Mouse (Mus musculus): ENCODE results near the gene Gm29666.

The Gm29666 gene

GRCm38 (mm10) chr15:84919938-84920337, at the start of gene Gm29666:
Gene Gm29666 (minus strand): TSS chr15:84920038.
- DNase-seq (ENCODE audit: inconsistent ontology term) = no peak

- DNase-seq (ENCODE audit: inconsistent ontology term) = no peak
Measured at GRCm38 (mm10) chr15:84968534-84968933, 48.7 kb upstream of the Gm29666 start.

GRCm38 (mm10) chr15:84965575-84966360, 45.9 kb upstream of the Gm29666 start:
- DNase-seq (ENCODE audit: inconsistent ontology term) = no peak

- no peak for DNase-seq (ENCODE audit: inconsistent ontology term)
Measured at GRCm38 (mm10) chr15:84964771-84965170, 44.9 kb upstream of the Gm29666 start.

GRCm38 (mm10) chr15:84962518-84962917, 42.7 kb upstream of the Gm29666 start:
- no peak for DNase-seq (ENCODE audit: inconsistent ontology term)

- DNase-seq (ENCODE audit: inconsistent ontology term) = no peak
Measured at GRCm38 (mm10) chr15:84960692-84961091, 40.9 kb upstream of the Gm29666 start.

GRCm38 (mm10) chr15:84959891-84960290, 40.1 kb upstream of the Gm29666 start:
- DNase-seq (ENCODE audit: inconsistent ontology term) = no peak

GRCm38 (mm10) chr15:84958331-84958730, 38.5 kb upstream of the Gm29666 start:
- DNase-seq (ENCODE audit: inconsistent ontology term) = no peak

GRCm38 (mm10) chr15:84957851-84958250, 38.0 kb upstream of the Gm29666 start:
- DNase-seq (ENCODE audit: inconsistent ontology term) = peak; percentile 70

GRCm38 (mm10) chr15:84953259-84953658, 33.4 kb upstream of the Gm29666 start:
- DNase-seq (ENCODE audit: inconsistent ontology term) = no peak

- DNase-seq (ENCODE audit: inconsistent ontology term) = peak; percentile 54
Measured at GRCm38 (mm10) chr15:84950053-84950452, 30.2 kb upstream of the Gm29666 start.

- DNase-seq (ENCODE audit: inconsistent ontology term) = no peak
Measured at GRCm38 (mm10) chr15:84948990-84949389, 29.2 kb upstream of the Gm29666 start.

- DNase-seq (ENCODE audit: inconsistent ontology term) = no peak
Measured at GRCm38 (mm10) chr15:84944319-84944718, 24.5 kb upstream of the Gm29666 start.

GRCm38 (mm10) chr15:84942647-84943285, 22.9 kb upstream of the Gm29666 start:
- no peak for DNase-seq (ENCODE audit: inconsistent ontology term)

GRCm38 (mm10) chr15:84940102-84940501, 20.3 kb upstream of the Gm29666 start:
- DNase-seq (ENCODE audit: inconsistent ontology term) = no peak

- DNase-seq (ENCODE audit: inconsistent ontology term) = no peak
Measured at GRCm38 (mm10) chr15:84934901-84935300, 15.1 kb upstream of the Gm29666 start.

- no peak for DNase-seq (ENCODE audit: inconsistent ontology term)
Measured at GRCm38 (mm10) chr15:84932351-84932750, 12.5 kb upstream of the Gm29666 start.

GRCm38 (mm10) chr15:84925495-84926018, 5.7 kb upstream of the Gm29666 start:
- peak; percentile 13 for DNase-seq (ENCODE audit: inconsistent ontology term)

- peak; percentile 60 for DNase-seq (ENCODE audit: inconsistent ontology term)
Measured at GRCm38 (mm10) chr15:84924781-84925315, 5.0 kb upstream of the Gm29666 start.

GRCm38 (mm10) chr15:84923508-84924181, 3.8 kb upstream of the Gm29666 start:
- no peak for DNase-seq (ENCODE audit: inconsistent ontology term)

- peak; percentile 100 for DNase-seq (ENCODE audit: inconsistent ontology term)
Measured at GRCm38 (mm10) chr15:84922884-84923507, 3.2 kb upstream of the Gm29666 start, which contains the start of gene Nup50. Gene Nup50 (plus strand): TSS chr15:84923411.

All from Muller cell, postnatal 12 days (primary cell).